Mouse (Mus musculus) splenic B cell, adult 2 months (primary cell): ENCODE results near the gene Opa3.
A peak's percentile ranks its signal among the peaks of the same experiment; 100 is the strongest.
"Not testable (repeated sequence)": the region's sequence is repeated elsewhere in the genome, so short reads cannot be mapped to it uniquely, and the experiment has no call there.

ENCODE experiments used
- DNase-seq: peaks from one replicate; pipeline ENCODE4 v3.0.0-alpha.2; 2011; ENCODE audit warnings: low read depth, low spot score
- H3K27me3 ChIP-seq: 2 replicates; pipeline ENCODE4 v1.6.1; 2012; ENCODE audit warnings: mild to moderate bottlenecking, low read length, moderate library complexity, mixed read lengths; ENCODE audit not compliant: control insufficient read depth, poor library complexity, insufficient read depth, severe bottlenecking
- H3K36me3 ChIP-seq: 2 replicates; pipeline ENCODE4 v1.6.1; 2012; ENCODE audit warnings: mild to moderate bottlenecking, low read length, moderate library complexity, mixed read lengths; ENCODE audit not compliant: control insufficient read depth, poor library complexity, insufficient read depth, severe bottlenecking

Gene Opa3

GRCm38 (mm10) chr7:19270509-19271237 lies 42.5 kb downstream of the Opa3 start:
- Histone ChIP-seq H3K36me3 (0 out of 2 replicates have a peak, but pooled peaks cover 3% of the 10 kb centered on the region), H3K27me3 (no peaks in the 10 kb centered on the region)
- peak; percentile 42 for DNase-seq

GRCm38 (mm10) chr7:19271238-19272172 lies 43.4 kb downstream of the Opa3 start, which contains the start of gene Vasp:
Vasp (minus strand) TSS chr7:19271817.
- Histone ChIP-seq H3K36me3 (0 out of 2 replicates have a peak, but pooled peaks cover 3% of the 10 kb centered on the region), H3K27me3 (no peaks in the 10 kb centered on the region)
- peak; percentile 89 for DNase-seq

- peak; percentile 92 for DNase-seq
- H3K36me3 ChIP-seq: no peaks in the 10 kb centered on the region
- no peaks in the 10 kb centered on the region for H3K27me3 ChIP-seq
Observed at GRCm38 (mm10) chr7:19272173-19272764, 44.1 kb downstream of the Opa3 start.

- H3K36me3 ChIP-seq: no peaks in the 10 kb centered on the region
- peak; percentile 58 for DNase-seq
- H3K27me3 ChIP-seq: no peaks in the 10 kb centered on the region
Observed at GRCm38 (mm10) chr7:19276253-19276652, 48.1 kb downstream of the Opa3 start.

GRCm38 (mm10) chr7:19279052-19279451 lies 50.9 kb downstream of the Opa3 start:
- DNase-seq: no peak
- Histone ChIP-seq H3K27me3 (no peaks in the 10 kb centered on the region), H3K36me3 (no peaks in the 10 kb centered on the region)

- no peak for DNase-seq
- H3K27me3 ChIP-seq: no peaks in the 10 kb centered on the region
Observed at GRCm38 (mm10) chr7:19279581-19280114, 51.5 kb downstream of the Opa3 start, which contains the start of gene Ppm1n. Ppm1n (minus strand) TSS chr7:19280064.

GRCm38 (mm10) chr7:19281680-19282304 lies 53.7 kb downstream of the Opa3 start:
- peak; percentile 80 for DNase-seq
- H3K36me3 ChIP-seq: not testable (repeated sequence)

More at GRCm38 (mm10) chr7:19279581-19280114, 51.5 kb downstream of the Opa3 start, which contains the start of gene Ppm1n:
- H3K36me3 ChIP-seq: no peaks in the 10 kb centered on the region

GRCm38 (mm10) chr7:19282385-19282784 lies 54.3 kb downstream of the Opa3 start, which contains the start of gene Rtn2:
Rtn2 (plus strand) TSS chr7:19282624.
- DNase-seq: peak; percentile 78
- H3K27me3 ChIP-seq: no peaks in the 10 kb centered on the region

More at GRCm38 (mm10) chr7:19281680-19282304, 53.7 kb downstream of the Opa3 start:
- not testable (repeated sequence) for H3K27me3 ChIP-seq

GRCm38 (mm10) chr7:19282791-19283405 lies 54.8 kb downstream of the Opa3 start:
- H3K27me3 ChIP-seq: no peaks in the 10 kb centered on the region
- no peaks in the 10 kb centered on the region for H3K36me3 ChIP-seq
- peak; percentile 59 for DNase-seq

More at GRCm38 (mm10) chr7:19282385-19282784, 54.3 kb downstream of the Opa3 start, which contains the start of gene Rtn2:
- H3K36me3 ChIP-seq: no peaks in the 10 kb centered on the region

- DNase-seq: no peak
- Histone ChIP-seq H3K36me3 (no peaks in the 10 kb centered on the region), H3K27me3 (no peaks in the 10 kb centered on the region)
Observed at GRCm38 (mm10) chr7:19283406-19283804, 55.3 kb downstream of the Opa3 start.

- Histone ChIP-seq H3K27me3 (no peaks in the 10 kb centered on the region), H3K36me3 (no peaks in the 10 kb centered on the region)
- DNase-seq: peak; percentile 81
Observed at GRCm38 (mm10) chr7:19284763-19285162, 56.6 kb downstream of the Opa3 start.

- H3K36me3 ChIP-seq: no peaks in the 10 kb centered on the region
- DNase-seq: no peak
- no peaks in the 10 kb centered on the region; the same call in 1 of the 2 replicates for H3K27me3 ChIP-seq
Observed at GRCm38 (mm10) chr7:19290969-19291596, 62.9 kb downstream of the Opa3 start.

GRCm38 (mm10) chr7:19295503-19296185 lies 67.5 kb downstream of the Opa3 start:
- H3K27me3 ChIP-seq: no peaks in the 10 kb centered on the region; the same call in 1 of the 2 replicates
- DNase-seq: peak; percentile 92

More at GRCm38 (mm10) chr7:19295503-19296185, 67.5 kb downstream of the Opa3 start:
- no peaks in the 10 kb centered on the region for H3K36me3 ChIP-seq
